Mouse (Mus musculus) heart, postnatal 0 days (tissue): ENCODE measurements at regions not wholly inside any gene's neighbourhood (a gene's known extent, or its start where the extent isn't known, plus 50 kb on each side); places are given as distances from the start of the nearest gene placed in this dataset.

Experiments used
- CTCF ChIP-seq: IDR thresholded peaks from 2 replicates; pipeline ENCODE4 v1.5.1; 2016; ENCODE audit warnings: antibody characterized with exemption, control low read depth, low read depth
- EP300 ChIP-seq: IDR thresholded peaks from 2 replicates; pipeline ENCODE4 v1.6.1; 2016; ENCODE audit warnings: antibody characterized with exemption, low read depth

DNA sequence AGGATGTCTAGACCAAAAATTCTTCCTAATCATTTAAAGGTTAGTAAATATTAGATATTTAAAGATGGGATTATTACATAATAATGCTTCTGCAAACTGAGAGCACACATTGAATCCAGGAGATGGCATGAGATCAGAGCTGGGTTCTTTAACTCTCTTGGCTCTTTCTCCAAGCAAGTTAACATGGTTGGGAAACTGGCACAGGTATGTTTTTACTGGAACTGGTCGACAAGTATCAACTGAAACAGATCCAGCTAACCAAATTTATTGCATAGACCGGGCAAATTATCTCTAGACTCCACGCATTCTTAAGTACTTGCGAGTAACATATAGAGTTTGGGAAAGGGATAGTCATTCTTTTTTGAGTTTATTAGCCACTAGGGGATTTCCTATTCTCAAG, 666.8 kb downstream of the Cdh11 start:
- no peak for TF ChIP-seq CTCF
- TF ChIP-seq EP300 = no peak
